Mouse (Mus musculus): ENCODE data around the gene Plcb2. TPM values are rescaled to one million over a fixed set of nuclear protein-coding genes. Genes with fewer than 3 reads are reported as not detected.

Plcb2 gene
- total RNA-seq, 2 experiments from 2014 or later, result 2.2 to 2.5 TPM

DNA sequence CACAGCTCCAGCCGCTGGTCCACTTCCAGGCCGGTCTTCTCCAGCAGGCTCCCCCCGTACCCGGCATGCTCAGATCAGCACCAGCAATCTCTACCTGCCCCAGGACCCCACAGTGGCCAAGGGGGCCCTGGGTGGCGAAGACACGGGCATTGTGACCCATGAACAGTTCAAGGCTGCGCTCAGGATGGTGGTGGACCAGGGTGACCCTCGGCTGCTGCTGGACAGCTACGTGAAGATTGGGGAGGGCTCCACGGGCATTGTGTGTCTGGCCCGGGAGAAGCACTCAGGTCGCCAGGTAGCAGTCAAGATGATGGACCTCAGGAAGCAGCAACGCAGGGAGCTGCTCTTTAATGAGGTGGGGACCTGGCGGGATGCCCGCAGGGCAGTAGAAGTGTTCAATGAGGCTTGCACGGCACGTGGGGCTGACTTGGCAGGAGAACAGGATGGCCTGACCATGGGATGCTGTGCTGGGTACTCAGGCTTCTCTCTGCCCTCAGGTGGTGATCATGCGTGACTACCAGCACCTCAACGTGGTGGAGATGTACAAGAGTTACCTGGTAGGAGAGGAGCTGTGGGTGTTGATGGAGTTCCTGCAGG, 34.8 kb downstream of the Plcb2 start:
- no peak for DNase-seq (ENCODE audit: low spot score in 2 of 2)

DNA sequence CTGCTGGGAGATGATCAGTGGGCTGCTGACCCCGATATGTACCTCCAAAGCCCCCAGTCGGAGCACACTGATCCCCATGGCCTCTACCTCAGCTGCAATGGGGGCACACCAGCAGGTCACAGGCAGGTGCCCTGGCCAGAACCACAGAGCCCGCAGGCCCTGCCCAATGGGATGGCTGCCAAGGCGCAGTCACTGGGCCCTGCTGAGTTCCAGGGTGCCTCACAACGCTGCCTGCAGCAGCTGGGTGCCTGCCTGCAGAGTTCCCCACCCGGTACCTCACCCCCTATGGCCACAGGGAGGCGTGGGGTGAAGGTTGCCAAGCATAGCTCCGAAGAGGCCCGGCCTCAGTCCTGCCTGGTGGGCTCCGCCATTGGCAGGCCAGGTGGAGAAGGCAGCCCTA, 38.4 kb downstream of the Plcb2 start:
- no peak for DNase-seq (ENCODE audit: low spot score in 2 of 2)

DNA sequence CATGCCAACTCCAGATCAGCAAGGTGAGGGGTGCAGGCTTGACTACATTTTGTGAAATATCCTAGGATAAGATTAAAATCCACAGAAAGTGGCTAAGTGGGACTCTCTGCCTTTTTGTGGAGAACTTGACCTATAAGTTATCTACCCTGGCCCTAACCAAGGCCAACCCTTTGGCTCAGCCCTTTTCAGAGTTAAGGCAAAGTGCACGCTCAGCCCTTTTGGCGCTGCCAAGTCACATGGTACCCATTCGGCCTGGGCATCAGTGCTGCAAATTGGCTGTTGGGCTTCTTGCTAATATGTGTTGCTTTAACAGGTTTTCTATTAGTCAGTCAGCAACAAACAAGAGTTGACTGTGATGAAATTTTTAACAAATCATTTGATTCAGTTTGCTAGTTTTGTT, 40.4 kb downstream of the Plcb2 start:
- no peak for DNase-seq (ENCODE audit: low spot score in 2 of 2)

DNA sequence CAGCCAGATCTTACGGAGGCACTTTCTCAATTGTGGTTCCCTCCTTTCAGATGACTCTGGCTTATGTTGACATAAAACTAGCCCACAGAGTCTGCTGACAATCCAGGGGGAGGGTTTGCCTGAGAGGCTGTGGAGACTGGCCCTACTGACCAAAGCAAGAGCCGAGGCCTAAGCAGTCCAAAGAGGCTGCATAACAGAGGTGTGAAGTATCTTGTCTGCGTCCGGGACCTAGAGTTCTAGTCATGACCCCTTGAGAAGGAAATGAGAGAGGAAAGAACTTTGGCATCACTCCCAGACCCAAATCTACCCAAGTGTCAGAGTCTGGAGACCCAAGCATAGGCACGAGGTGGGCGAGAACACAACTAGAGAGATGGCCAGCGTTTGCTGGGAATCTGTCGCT, 41.5 kb downstream of the Plcb2 start:
- no peak for DNase-seq (ENCODE audit: low spot score in 2 of 2)

DNA sequence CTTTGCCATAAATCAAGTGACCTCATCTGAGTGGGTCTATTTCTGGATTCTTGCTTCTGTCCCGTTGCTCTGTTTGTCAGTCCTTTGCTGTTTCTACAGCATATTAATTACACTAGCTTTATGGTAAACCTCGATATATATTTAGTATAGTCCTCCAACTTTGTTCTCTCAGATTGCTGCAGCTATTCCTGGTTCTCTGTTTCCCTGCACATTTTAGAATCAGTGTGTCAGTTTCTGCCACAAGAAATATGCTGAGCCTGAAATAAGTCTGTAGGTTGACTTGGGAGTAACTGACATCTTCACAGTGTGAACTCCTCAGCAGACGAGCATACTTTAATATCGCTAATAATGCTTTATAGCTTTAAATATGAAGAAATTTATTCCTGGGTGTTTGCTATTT, 43.1 kb downstream of the Plcb2 start:
- DNase-seq (ENCODE audit: low spot score in 2 of 2), result no peak

DNA sequence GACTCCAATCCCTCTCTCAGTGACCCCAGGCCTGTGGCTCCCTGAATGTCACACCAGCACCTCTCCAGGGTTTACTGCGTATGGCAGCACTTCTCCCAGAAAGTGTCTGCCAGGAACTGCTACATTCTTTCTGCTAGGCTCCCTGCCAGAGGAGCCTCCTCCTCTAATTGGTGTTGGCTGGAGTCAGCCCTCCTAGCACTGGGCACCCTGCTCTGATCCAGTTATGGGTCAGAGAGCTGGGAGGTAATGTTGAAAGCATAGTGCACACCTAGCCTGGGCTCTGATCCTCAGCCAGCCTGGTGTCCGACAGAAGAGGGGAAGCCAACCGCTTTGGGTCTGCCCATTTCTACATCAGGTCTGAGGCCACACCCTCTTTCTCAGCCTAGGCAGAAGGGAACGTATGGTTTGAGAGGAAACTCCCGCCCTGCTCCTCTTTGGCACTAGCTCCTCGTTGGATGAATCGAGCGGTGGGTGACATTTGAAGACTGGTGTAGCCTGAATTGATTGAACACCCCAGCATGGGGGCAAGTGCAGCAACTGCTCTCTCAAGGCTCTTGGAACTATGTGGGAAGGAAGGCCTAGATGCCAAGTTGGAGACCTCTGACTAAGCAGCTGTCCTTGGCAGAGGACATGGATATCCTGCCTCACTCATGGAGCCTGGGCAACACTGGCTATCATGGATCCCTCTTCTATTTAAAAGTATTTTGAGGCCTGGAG, 45.5 kb downstream of the Plcb2 start:
- DNase-seq (ENCODE audit: low spot score in 2 of 2), result no peak

DNA sequence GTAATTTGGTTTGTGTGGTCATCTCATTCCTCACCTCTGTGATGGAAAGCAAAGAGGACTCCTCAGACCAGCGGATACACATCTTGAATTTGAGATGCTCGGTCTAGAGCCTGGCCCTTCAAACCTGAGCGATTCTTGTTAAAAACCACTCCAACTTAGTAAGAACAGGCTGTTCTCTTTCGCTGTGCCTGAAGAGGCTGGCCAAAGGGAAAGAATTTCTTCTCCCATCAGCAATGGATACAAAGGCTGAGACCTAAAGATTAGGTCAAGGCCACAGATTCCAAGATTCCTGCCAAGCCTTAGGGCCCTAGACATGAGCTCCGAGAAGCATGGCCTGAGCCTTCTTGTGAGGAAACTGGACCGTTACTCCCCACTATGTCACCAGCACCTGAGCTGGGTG, 47.3 kb downstream of the Plcb2 start:
- DNase-seq (ENCODE audit: low spot score in 2 of 2), result no peak

DNA sequence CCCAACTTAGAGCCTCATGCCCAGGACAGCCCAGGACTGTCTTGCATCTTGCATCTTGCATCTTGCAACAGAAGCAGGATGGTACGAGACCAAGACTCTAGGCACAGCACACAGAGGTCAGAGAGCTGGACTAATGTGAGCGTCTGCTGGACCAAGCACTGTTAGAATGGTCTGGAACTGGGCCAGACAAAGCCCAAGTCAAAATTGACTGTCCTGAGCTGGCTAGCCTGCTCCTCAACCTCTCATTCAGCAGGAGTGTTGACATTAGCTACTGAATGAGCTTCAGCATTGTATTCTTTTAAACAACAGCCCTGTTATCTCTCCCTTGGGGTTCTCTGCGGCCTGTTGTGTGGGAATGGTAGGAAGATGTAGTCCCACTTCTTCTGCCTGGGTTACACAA, 48.7 kb downstream of the Plcb2 start:
- no peak for DNase-seq (ENCODE audit: low spot score in 2 of 2)

DNA sequence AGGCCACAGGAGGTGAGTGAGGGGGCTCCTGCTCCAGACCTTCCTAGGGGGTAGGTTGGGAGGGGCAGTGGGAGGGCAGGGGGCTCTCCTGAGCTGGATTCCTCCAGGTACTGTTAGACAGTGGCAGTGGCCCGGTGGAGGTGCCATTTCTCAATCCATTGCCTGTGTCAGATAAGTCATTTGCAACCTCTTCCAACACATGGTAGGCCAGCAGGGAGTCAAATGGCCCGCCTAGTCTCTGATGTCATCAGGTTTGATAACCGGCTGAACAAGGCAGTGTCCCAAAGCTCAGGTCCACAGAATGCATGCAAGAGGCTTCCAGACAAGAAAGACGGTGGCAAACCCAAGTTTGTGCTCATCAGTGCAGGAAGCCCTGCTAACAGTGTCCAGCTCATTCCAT, 50.4 kb downstream of the Plcb2 start:
- DNase-seq (ENCODE audit: low spot score in 2 of 2), result no peak

DNA sequence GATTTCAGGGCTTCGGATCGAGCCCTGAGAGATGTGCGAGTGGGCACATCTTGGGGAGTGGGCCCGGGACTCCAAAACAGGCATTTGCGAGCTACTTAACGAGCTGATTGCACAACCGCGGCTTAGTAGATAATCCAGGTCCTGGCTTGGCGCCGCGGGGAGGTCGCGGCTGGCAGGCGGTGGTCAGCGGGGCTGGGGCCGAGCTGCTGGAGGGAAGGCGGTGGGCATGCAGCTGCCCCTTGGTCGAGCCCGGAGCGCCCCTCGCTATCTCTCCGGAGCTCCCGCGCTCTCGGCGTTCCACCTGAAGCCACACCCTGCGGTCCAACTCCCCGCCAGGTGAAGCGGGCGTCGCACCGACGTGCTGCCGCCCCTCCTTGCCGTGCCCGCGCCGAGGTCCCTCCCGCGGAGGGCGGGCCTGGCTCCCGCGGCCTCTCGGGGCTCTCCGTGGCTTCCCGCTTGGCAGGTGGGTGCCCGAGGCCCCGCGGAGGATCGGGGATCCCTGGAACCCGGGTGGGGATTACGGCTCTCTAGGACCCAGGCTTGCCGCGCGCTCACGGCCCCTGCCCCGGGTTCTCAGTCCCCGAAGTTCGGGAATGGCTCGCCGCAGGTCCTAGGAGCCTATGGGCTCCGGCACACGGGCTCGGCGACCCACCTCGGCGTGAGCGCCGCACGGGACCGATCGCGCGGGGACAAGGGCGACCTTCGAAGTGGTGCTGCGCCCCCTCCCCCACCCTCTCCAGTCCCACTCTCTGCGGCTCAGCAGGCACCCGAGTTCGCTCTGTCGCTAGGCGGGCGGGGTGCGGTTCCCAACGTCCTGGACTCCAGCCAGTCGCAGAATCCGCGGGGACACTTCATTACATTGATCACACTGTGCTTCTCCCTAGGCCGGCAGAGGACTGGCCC, 51.1 kb downstream of the Plcb2 start:
- DNase-seq (ENCODE audit: low spot score in 2 of 2), result no peak

DNA sequence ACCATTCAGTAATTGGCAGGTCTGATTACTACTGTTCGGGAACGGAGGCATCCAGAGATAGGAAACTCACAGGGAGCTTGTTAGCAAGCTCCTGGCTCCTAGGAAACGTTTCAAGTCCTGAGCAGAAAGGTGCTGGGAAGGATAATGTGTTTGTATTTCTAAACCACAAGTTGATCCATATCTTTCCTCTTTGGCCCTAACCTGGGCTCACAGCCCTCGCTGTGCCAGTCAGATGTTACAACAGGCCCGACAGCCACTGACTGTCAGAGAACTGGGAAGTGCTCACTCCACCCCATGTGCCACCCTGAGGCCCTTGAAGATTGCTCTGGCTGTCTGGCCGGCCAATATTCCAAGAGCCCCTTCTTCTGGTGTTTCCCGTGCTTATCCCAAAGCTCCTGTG, 53.7 kb downstream of the Plcb2 start:
- no peak for DNase-seq (ENCODE audit: low spot score in 2 of 2)

DNA sequence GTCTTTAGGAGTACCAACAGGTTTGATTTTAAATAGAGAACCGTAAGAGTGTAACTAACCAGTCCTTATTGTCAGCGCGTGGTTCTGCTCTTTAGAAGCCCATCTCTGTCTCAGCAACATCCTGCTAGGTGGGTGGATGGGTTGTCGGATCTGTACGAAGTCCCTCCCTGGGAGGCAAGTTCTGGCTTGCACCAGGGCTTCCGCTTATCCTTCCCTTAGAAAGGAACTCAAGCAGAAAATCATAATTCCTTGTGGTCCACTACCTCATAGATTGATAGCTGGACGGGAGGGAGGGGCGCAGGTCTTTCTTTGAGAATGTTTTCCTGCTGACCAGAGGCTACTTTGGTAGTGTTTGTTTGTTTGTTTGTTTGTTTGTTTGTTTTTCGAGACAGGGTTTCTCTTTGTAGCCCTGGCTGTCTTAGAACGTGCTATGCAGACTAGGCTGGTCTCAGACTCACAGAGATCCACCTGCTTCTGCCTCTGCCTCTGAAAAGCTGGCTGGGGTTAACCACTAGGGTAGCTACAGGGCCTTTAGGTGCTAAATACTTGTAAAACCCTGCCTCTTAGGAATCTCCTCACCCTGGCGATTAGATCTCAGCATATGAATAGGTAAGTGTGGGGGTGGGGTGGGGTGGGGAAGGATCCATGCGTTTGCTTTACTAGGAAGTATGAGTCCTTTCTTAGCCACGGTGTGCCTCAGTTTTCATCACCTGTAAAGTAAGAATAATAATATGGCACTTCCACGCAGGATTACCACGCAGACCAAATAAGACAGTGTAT, 54.4 kb downstream of the Plcb2 start:
- no peak for DNase-seq (ENCODE audit: low spot score in 2 of 2)

DNA sequence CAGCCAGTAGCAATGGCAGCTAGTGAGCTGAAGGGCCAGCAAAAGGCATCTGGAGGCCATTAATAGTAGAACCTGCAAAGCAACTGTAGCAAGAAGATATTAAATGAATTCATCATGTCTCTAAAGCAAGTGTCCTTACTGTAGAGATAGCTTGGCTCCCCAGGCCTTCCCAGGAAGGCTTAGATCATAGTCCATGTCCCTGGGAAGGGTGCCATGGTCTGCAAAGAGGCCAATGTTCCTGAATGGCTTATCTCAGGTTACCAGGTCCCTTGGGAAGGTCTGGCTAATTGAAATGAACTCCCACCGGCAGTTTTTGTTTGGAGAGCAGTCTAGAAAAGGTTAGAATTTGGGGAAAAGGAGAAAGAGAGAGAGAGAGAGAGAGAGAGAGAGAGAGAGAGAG, 56.5 kb downstream of the Plcb2 start:
- no peak for DNase-seq (ENCODE audit: low spot score in 2 of 2)

DNA sequence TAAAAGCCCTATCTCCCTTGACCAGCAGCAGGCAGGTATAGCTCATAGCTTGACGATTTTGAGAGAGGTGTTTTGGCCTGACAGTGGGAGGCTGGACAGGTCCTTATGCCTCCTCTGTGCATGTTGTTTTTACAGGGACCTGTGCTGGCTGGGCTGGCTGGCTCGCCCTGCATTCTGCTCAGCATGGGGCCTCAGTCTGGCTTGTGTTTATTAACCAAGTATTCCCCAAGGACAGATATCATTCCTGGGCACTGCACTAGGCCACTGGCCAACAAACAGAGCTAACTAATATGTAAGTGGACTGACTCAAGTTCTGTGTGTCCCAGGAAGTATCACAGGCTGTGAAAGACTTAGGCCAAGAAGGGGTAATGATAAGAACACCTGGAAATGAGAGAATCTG, 58.5 kb downstream of the Plcb2 start:
- DNase-seq (ENCODE audit: low spot score in 2 of 2), result no peak

DNA sequence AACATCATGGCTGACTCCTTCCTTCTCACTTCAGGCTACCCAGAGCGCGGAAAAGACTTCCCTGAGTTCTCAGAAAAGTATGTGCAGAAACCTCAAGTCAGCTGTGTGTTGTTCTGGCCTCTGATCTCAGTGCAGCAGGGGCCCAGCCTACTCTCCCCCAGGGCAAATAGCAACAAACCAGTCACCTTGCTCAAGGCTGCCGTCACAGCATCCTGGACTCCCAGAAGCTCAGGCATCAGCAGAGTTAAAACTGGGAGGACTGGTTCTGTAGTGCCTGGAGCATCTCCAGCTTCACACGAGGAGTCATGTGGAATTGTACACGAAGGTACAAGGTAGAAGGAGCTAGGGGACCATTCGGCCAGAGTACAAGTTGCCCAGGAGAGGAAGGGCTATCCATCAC, 59.0 kb downstream of the Plcb2 start:
- DNase-seq (ENCODE audit: low spot score in 2 of 2), result no peak

DNA sequence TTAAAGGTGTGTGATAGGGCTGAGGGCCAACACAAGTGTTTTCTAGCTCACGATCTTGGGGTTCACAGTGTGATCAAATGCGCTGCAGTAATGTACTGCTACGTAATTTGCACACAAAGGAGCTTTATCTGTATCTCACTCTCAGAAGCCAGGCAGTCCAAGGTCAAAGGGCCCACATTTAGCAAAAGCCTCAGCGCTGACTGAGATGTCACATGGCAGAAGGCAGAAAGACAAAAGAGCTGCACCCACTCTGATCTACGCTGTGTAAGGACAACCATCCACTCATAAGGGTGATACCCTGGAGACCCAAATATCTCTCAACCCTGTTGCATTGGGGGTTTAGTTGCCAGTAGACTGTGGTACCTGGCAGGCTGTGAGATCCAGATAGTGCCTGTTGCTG, 61.1 kb downstream of the Plcb2 start:
- no peak for DNase-seq (ENCODE audit: low spot score in 2 of 2)

DNA sequence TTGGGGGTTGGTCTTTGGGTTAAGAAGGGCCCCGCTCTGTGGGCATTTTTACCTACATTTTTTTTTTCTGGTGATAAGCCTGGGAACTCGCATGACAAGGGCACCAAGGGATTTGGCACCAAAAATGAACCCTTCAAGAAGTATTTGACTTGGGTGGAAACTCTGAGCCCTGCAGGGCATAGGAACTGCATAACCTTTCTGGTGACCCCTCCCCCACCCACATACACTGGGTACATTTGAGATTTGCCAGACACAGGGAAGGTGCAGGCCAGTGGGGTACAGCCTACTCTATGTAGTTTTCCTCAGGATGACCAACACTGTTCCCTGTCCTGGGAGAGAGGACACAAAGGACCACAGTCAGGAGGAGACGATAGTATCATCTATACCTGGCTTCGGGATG, 62.6 kb downstream of the Plcb2 start:
- DNase-seq (ENCODE audit: low spot score in 2 of 2), result no peak

DNA sequence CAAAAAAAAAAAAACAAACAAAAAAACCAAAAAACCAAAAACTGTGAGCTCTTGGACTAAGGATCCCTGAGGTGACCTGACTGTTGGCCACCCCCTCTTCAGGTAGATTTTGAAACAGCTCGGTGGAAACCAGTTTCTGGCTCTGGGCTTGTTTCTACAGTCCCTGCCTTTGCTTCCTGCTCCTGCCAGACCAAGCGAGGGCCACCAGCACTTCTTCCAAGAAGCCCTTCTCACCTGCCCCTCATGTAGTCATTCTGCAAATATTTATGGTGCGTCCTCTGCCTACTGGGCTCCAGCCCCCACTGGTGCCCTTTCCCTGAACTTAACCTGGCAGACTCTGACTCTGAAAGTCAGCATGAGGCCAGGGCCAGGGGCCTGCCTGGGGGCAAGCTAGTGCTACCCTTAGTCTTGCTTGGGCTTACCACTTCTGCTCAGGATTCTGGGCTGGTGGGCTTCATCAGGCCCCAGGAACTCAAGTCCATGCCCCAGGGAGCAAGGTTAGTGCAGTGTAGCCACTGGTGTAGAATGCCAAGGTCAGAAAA, 63.2 kb downstream of the Plcb2 start:
- no peak for DNase-seq (ENCODE audit: low spot score in 2 of 2)

DNA sequence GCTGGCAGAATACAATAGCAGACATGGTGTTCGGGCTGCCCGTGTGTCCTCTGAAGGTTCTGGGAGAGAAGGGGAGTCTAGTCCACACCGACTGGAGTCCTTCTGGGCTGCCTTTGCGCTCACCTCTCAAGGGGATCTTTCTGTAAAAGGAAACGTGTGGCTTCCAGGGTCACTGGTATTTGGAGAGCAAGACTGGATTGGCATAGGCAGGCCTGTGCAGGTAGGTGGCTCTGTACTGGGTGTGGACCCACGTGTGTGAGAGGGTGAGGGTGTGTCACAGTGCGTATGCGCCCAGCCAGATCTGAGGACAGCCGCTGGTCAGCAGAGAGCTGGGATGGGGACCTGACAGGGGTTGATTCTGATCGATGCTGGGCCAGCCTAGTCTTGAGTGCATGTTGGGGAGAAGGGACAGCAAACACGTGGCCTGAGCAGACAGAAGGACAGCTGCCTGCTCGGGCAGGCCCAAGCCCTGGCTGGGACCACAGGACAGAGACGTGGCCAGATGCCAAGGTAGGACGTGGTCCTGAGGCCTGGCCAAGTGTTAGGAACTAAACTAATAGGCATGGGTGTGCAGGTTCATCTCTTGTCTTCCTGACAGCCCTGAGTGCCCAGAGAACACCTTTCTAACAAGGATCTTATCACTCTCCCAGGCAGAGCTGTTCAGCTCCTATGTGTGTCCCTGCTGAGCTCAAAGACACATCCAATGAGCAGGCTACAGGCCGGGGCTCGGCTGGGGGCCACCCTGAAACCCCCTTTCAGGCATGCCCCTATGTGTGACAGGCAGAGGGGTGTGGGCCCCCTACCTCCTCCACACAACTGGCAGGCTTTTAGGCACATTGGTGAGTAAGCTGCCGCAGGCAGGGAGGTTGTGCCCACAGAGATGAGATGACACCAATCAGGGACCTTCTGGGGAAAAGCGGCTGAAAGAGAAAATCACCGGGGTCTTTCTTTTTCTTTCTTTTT, 64.2 kb downstream of the Plcb2 start:
- DNase-seq (ENCODE audit: low spot score in 2 of 2), result peak in 1 of 2 experiments; percentile 42
